Mouse (Mus musculus): Measurements from ENCODE around the gene Cntrl. TPM values are rescaled to one million over a fixed set of nuclear protein-coding genes. Genes with fewer than 3 reads are reported as not detected.

Cntrl gene
- polyA plus RNA-seq, 1 experiment from 2014 or later = 32.0 TPM

GRCm38 (mm10) chr2:35131491-35131890 is 22.2 kb downstream of the Cntrl start:
- no peaks in the 10 kb centered on the region for H3K27me3 ChIP-seq
- H3K4me3 ChIP-seq (replicated peaks) = peak overlapping the region; percentile 52
- peaks cover 42% of the 10 kb centered on the region for H3K36me3 ChIP-seq
- H3K27ac ChIP-seq = 0 out of 2 replicates have a peak overlapping the region, but pooled peaks have one; percentile 59
- ATAC-seq (ENCODE audit: insufficient number of reproducible peaks, insufficient read depth, low FRiP score, low TSS enrichment, low read depth) = peak; percentile 66
- H3K9ac ChIP-seq (replicated peaks) = no peak overlapping the region
- no peaks in the 10 kb centered on the region for H3K9me3 ChIP-seq
- H3K4me1 ChIP-seq (replicated peaks) = peaks cover 10% of the 10 kb centered on the region
- peak overlapping the region; percentile 80 for H3K4me2 ChIP-seq

- Histone ChIP-seq H3K27me3 (no peaks in the 10 kb centered on the region), H3K9ac (replicated peaks) (peak overlapping the region; percentile 67), H3K9me3 (no peaks in the 10 kb centered on the region), H3K4me1 (replicated peaks) (peaks cover 10% of the 10 kb centered on the region), H3K36me3 (peaks cover 47% of the 10 kb centered on the region), H3K4me2 (peak overlapping the region; percentile 80), H3K4me3 (replicated peaks) (peak overlapping the region; percentile 52), H3K27ac (peak overlapping the region; percentile 88)
- ATAC-seq (ENCODE audit: insufficient number of reproducible peaks, insufficient read depth, low FRiP score, low TSS enrichment, low read depth) = peak; percentile 99
- WGBS = 1% methylated on average over 21 of the region's 21 CpGs
Measured at GRCm38 (mm10) chr2:35131991-35132661, 22.8 kb downstream of the Cntrl start.

- Histone ChIP-seq H3K27me3 (no peaks in the 10 kb centered on the region), H3K9me3 (no peaks in the 10 kb centered on the region), H3K4me1 (replicated peaks) (peaks cover 10% of the 10 kb centered on the region), H3K4me2 (peak overlapping the region; percentile 80), H3K27ac (peak overlapping the region; percentile 88), H3K4me3 (replicated peaks) (peak overlapping the region; percentile 52), H3K36me3 (peaks cover 47% of the 10 kb centered on the region), H3K9ac (replicated peaks) (peak overlapping the region; percentile 67)
- no peak for ATAC-seq (ENCODE audit: insufficient number of reproducible peaks, insufficient read depth, low FRiP score, low TSS enrichment, low read depth)
- 6% methylated on average over 5 of the region's 5 CpGs for WGBS
Measured at GRCm38 (mm10) chr2:35132662-35133055, 23.4 kb downstream of the Cntrl start.

- Histone ChIP-seq H3K4me2 (no peak overlapping the region), H3K27me3 (no peaks in the 10 kb centered on the region), H3K36me3 (peaks cover 47% of the 10 kb centered on the region), H3K4me1 (replicated peaks) (peaks cover 10% of the 10 kb centered on the region), H3K27ac (no peak overlapping the region), H3K4me3 (replicated peaks) (no peak overlapping the region), H3K9me3 (no peaks in the 10 kb centered on the region), H3K9ac (replicated peaks) (no peak overlapping the region)
- 82% methylated on average over 5 of the region's 5 CpGs for WGBS
- ATAC-seq (ENCODE audit: insufficient number of reproducible peaks, insufficient read depth, low FRiP score, low TSS enrichment, low read depth) = no peak
Measured at GRCm38 (mm10) chr2:35133891-35134290, 24.6 kb downstream of the Cntrl start.

- Histone ChIP-seq H3K36me3 (peaks cover 85% of the 10 kb centered on the region), H3K27ac (no peak overlapping the region), H3K27me3 (no peaks in the 10 kb centered on the region), H3K4me3 (replicated peaks) (no peak overlapping the region), H3K9ac (replicated peaks) (no peak overlapping the region), H3K4me1 (replicated peaks) (no peaks in the 10 kb centered on the region), H3K9me3 (no peaks in the 10 kb centered on the region), H3K4me2 (no peak overlapping the region)
- ATAC-seq (ENCODE audit: insufficient number of reproducible peaks, insufficient read depth, low FRiP score, low TSS enrichment, low read depth) = no peak
- WGBS = 93% methylated on average over 1 of the region's 1 CpGs
Measured at GRCm38 (mm10) chr2:35138576-35138975, 29.3 kb downstream of the Cntrl start.

GRCm38 (mm10) chr2:35141673-35142072 is 32.4 kb downstream of the Cntrl start:
- 95% methylated on average over 3 of the region's 3 CpGs for WGBS
- no peaks in the 10 kb centered on the region for H3K4me1 ChIP-seq (replicated peaks)
- no peak overlapping the region for H3K9ac ChIP-seq (replicated peaks)
- peaks cover 96% of the 10 kb centered on the region for H3K36me3 ChIP-seq
- no peak overlapping the region for H3K27ac ChIP-seq
- H3K27me3 ChIP-seq = no peaks in the 10 kb centered on the region
- H3K4me3 ChIP-seq (replicated peaks) = no peak overlapping the region
- no peaks in the 10 kb centered on the region for H3K9me3 ChIP-seq
- no peak overlapping the region for H3K4me2 ChIP-seq
- no peak for ATAC-seq (ENCODE audit: insufficient number of reproducible peaks, insufficient read depth, low FRiP score, low TSS enrichment, low read depth)

- 93% methylated on average over 10 of the region's 10 CpGs for WGBS
- Histone ChIP-seq H3K36me3 (peaks cover 98% of the 10 kb centered on the region), H3K27ac (no peak overlapping the region), H3K9me3 (no peaks in the 10 kb centered on the region), H3K27me3 (no peaks in the 10 kb centered on the region), H3K4me2 (no peak overlapping the region), H3K9ac (replicated peaks) (no peak overlapping the region), H3K4me1 (replicated peaks) (no peaks in the 10 kb centered on the region), H3K4me3 (replicated peaks) (no peak overlapping the region)
- ATAC-seq (ENCODE audit: insufficient number of reproducible peaks, insufficient read depth, low FRiP score, low TSS enrichment, low read depth) = no peak
Measured at GRCm38 (mm10) chr2:35148806-35149205, 39.5 kb downstream of the Cntrl start.

GRCm38 (mm10) chr2:35151303-35151882 is 42.1 kb downstream of the Cntrl start:
- Histone ChIP-seq H3K4me1 (replicated peaks) (no peaks in the 10 kb centered on the region), H3K27ac (no peak overlapping the region), H3K4me2 (no peak overlapping the region), H3K27me3 (no peaks in the 10 kb centered on the region), H3K9ac (replicated peaks) (no peak overlapping the region), H3K9me3 (no peaks in the 10 kb centered on the region), H3K36me3 (peaks cover 99% of the 10 kb centered on the region), H3K4me3 (replicated peaks) (no peak overlapping the region)
- 93% methylated on average over 13 of the region's 13 CpGs for WGBS
- no peak for ATAC-seq (ENCODE audit: insufficient number of reproducible peaks, insufficient read depth, low FRiP score, low TSS enrichment, low read depth)

GRCm38 (mm10) chr2:35153179-35153578 is 43.9 kb downstream of the Cntrl start:
- Histone ChIP-seq H3K36me3 (peaks cover 99% of the 10 kb centered on the region), H3K4me2 (no peak overlapping the region), H3K9me3 (no peaks in the 10 kb centered on the region), H3K4me3 (replicated peaks) (no peak overlapping the region), H3K9ac (replicated peaks) (no peak overlapping the region), H3K27ac (no peak overlapping the region), H3K27me3 (no peaks in the 10 kb centered on the region), H3K4me1 (replicated peaks) (no peaks in the 10 kb centered on the region)
- WGBS = 86% methylated on average over 6 of the region's 6 CpGs
- no peak for ATAC-seq (ENCODE audit: insufficient number of reproducible peaks, insufficient read depth, low FRiP score, low TSS enrichment, low read depth)

- Histone ChIP-seq H3K9me3 (no peaks in the 10 kb centered on the region), H3K27me3 (no peaks in the 10 kb centered on the region), H3K4me3 (replicated peaks) (no peak overlapping the region), H3K4me2 (no peak overlapping the region), H3K36me3 (peaks cover 98% of the 10 kb centered on the region), H3K4me1 (replicated peaks) (no peaks in the 10 kb centered on the region), H3K9ac (replicated peaks) (no peak overlapping the region), H3K27ac (no peak overlapping the region)
- no peak for ATAC-seq (ENCODE audit: insufficient number of reproducible peaks, insufficient read depth, low FRiP score, low TSS enrichment, low read depth)
- whole genome bisulfite sequencing = 84% methylated on average over 8 of the region's 8 CpGs
Measured at GRCm38 (mm10) chr2:35153844-35154554, 44.7 kb downstream of the Cntrl start.

- ATAC-seq (ENCODE audit: insufficient number of reproducible peaks, insufficient read depth, low FRiP score, low TSS enrichment, low read depth) = no peak
- Histone ChIP-seq H3K4me3 (replicated peaks) (no peak overlapping the region), H3K9ac (replicated peaks) (no peak overlapping the region), H3K4me2 (no peak overlapping the region), H3K4me1 (replicated peaks) (peaks cover 3% of the 10 kb centered on the region; the same call in 1 of the 2 replicates), H3K27me3 (no peaks in the 10 kb centered on the region), H3K36me3 (peaks cover 90% of the 10 kb centered on the region), H3K9me3 (no peaks in the 10 kb centered on the region), H3K27ac (no peak overlapping the region)
- 92% methylated on average over 2 of the region's 2 CpGs for WGBS
Measured at GRCm38 (mm10) chr2:35156985-35157384, 47.7 kb downstream of the Cntrl start.

All from limb, embryonic 12.5 days (tissue).